Mouse (Mus musculus) hindbrain, embryonic 16.5 days (tissue): Measurements from ENCODE around the gene Spata5. TPM values are rescaled to one million over a fixed set of nuclear protein-coding genes. Genes with fewer than 3 reads are reported as not detected.

ENCODE experiments used
- ATAC-seq: fragments of 200-750 bp; cut with Nextera tagmentation; 2 replicates; pipeline ENCODE4 v1.8.0; 2017; ENCODE audit warnings: moderate TSS enrichment, moderate library complexity
- H3K27ac ChIP-seq: fragments of 300-500 bp; sonication (generic); 2 replicates; pipeline ENCODE4 v1.5.1; 2014; ENCODE audit warnings: low read depth, mild to moderate bottlenecking, control low read depth, low read length, moderate library complexity
- H3K27me3 ChIP-seq: fragments of 300-500 bp; sonication (generic); replicated peaks from 2 replicates; pipeline ENCODE4 v1.6.1; 2014; ENCODE audit warnings: low read length; ENCODE audit not compliant: control insufficient read depth, insufficient read depth
- H3K36me3 ChIP-seq: fragments of 300-500 bp; sonication (generic); 2 replicates; pipeline ENCODE4 v1.6.1; 2014; ENCODE audit warnings: mild to moderate bottlenecking, low read length, moderate library complexity, mixed read lengths; ENCODE audit not compliant: control insufficient read depth, insufficient read depth
- H3K4me1 ChIP-seq: fragments of 300-500 bp; sonication (generic); 2 replicates; pipeline ENCODE4 v1.6.1; 2014; ENCODE audit warnings: low read depth, low read length; ENCODE audit not compliant: control insufficient read depth, insufficient read depth
- H3K4me2 ChIP-seq: fragments of 300-500 bp; sonication (generic); 2 replicates; pipeline ENCODE4 v1.6.1; 2014; ENCODE audit warnings: mild to moderate bottlenecking, low read length, control low read depth, moderate library complexity
- H3K4me3 ChIP-seq: fragments of 300-500 bp; sonication (generic); 2 replicates; pipeline ENCODE4 v1.5.1; 2014; ENCODE audit warnings: mild to moderate bottlenecking, low read length, control low read depth, moderate library complexity
- H3K9ac ChIP-seq: fragments of 300-500 bp; sonication (generic); 2 replicates; pipeline ENCODE4 v1.6.1; 2014; ENCODE audit warnings: low read depth, mild to moderate bottlenecking, control low read depth, low read length, moderate library complexity
- H3K9me3 ChIP-seq: fragments of 300-500 bp; sonication (generic); 2 replicates; pipeline ENCODE4 v1.6.1; 2014; ENCODE audit warnings: mild to moderate bottlenecking, low read length, moderate library complexity; ENCODE audit not compliant: control insufficient read depth
- WGBS: fragments of 180-500 bp; shearing (Covaris S2); extraction: QIAGEN DNeasy Blood & Tissue Kit; methylation state at CpG from one replicate; pipeline ENCODE4 v1.1.7; 2014; 5-methylcytosine and 5-hydroxymethylcytosine counted together
- polyA plus RNA-seq: library from polyadenylated mRNA; unstranded; fragments of >200 nt; fragmentation: Nextera tagmentation; extraction: Ambion mirVana; gene quantifications from 2 replicates; pipeline ENCODE4 v1.2.1, GENCODE M21; 2015

Gene Spata5
- polyA plus RNA-seq, 1 experiment from 2014 or later, result 27.5 TPM

GRCm38 (mm10) chr3:37469353-37469752 lies 49.7 kb downstream of the Spata5 start:
- H3K27ac ChIP-seq, result no peak overlapping the region
- H3K36me3 ChIP-seq, result no peaks in the 10 kb centered on the region
- no peaks in the 10 kb centered on the region for H3K9me3 ChIP-seq
- ATAC-seq, result no peak
- 87% methylated on average over 4 of the region's 4 CpGs for WGBS
- H3K9ac ChIP-seq, result no peak overlapping the region
- no peak overlapping the region for H3K4me3 ChIP-seq
- H3K4me1 ChIP-seq, result no peaks in the 10 kb centered on the region
- H3K4me2 ChIP-seq, result no peak overlapping the region
- no peaks in the 10 kb centered on the region for H3K27me3 ChIP-seq

GRCm38 (mm10) chr3:37470867-37471266 lies 51.2 kb downstream of the Spata5 start:
- H3K27ac ChIP-seq, result no peak overlapping the region
- H3K27me3 ChIP-seq, result no peaks in the 10 kb centered on the region
- no peak overlapping the region for H3K9ac ChIP-seq
- H3K4me2 ChIP-seq, result no peak overlapping the region
- no peaks in the 10 kb centered on the region for H3K36me3 ChIP-seq
- WGBS, result 83% methylated on average over 2 of the region's 2 CpGs
- H3K4me1 ChIP-seq, result no peaks in the 10 kb centered on the region
- ATAC-seq, result no peak
- no peaks in the 10 kb centered on the region for H3K9me3 ChIP-seq
- H3K4me3 ChIP-seq, result no peak overlapping the region

GRCm38 (mm10) chr3:37472461-37472860 lies 52.8 kb downstream of the Spata5 start:
- H3K27ac ChIP-seq, result no peak overlapping the region

GRCm38 (mm10) chr3:37476485-37476884 lies 56.8 kb downstream of the Spata5 start:
- no peak overlapping the region for H3K4me3 ChIP-seq
- H3K9me3 ChIP-seq, result peaks cover 4% of the 10 kb centered on the region; the same call in 1 of the 2 replicates
- no peak overlapping the region for H3K4me2 ChIP-seq
- H3K27ac ChIP-seq, result no peak overlapping the region
- ATAC-seq, result no peak
- H3K4me1 ChIP-seq, result no peaks in the 10 kb centered on the region
- WGBS, result 79% methylated on average over 1 of the region's 1 CpGs
- no peaks in the 10 kb centered on the region for H3K27me3 ChIP-seq
- H3K36me3 ChIP-seq, result peaks cover 4% of the 10 kb centered on the region; the same call in 1 of the 2 replicates
- no peak overlapping the region for H3K9ac ChIP-seq

More at GRCm38 (mm10) chr3:37472461-37472860, 52.8 kb downstream of the Spata5 start:
- H3K36me3 ChIP-seq, result no peaks in the 10 kb centered on the region
- no peak overlapping the region for H3K4me2 ChIP-seq
- no peaks in the 10 kb centered on the region for H3K4me1 ChIP-seq
- no peaks in the 10 kb centered on the region for H3K27me3 ChIP-seq
- no peak for ATAC-seq
- no peaks in the 10 kb centered on the region for H3K9me3 ChIP-seq
- no peak overlapping the region for H3K9ac ChIP-seq
- no peak overlapping the region for H3K4me3 ChIP-seq

GRCm38 (mm10) chr3:37477438-37478188 lies 57.9 kb downstream of the Spata5 start:
- WGBS, result 60% methylated on average over 7 of the region's 7 CpGs
- Histone ChIP-seq H3K4me3 (no peak overlapping the region), H3K36me3 (peaks cover 4% of the 10 kb centered on the region; the same call in 1 of the 2 replicates), H3K27ac (no peak overlapping the region), H3K4me1 (no peaks in the 10 kb centered on the region), H3K4me2 (no peak overlapping the region), H3K27me3 (no peaks in the 10 kb centered on the region), H3K9ac (no peak overlapping the region), H3K9me3 (peaks cover 4% of the 10 kb centered on the region; the same call in 1 of the 2 replicates)
- no peak for ATAC-seq

- no peak for ATAC-seq
- no peak overlapping the region for H3K4me3 ChIP-seq
These were observed 60.1 kb downstream of the Spata5 start for GRCm38 (mm10) chr3:37479771-37480170.

GRCm38 (mm10) chr3:37481295-37481694 lies 61.6 kb downstream of the Spata5 start:
- H3K27me3 ChIP-seq, result no peaks in the 10 kb centered on the region
- ATAC-seq, result no peak
- H3K36me3 ChIP-seq, result peaks cover 4% of the 10 kb centered on the region; the same call in 1 of the 2 replicates
- H3K4me3 ChIP-seq, result no peak overlapping the region
- H3K9me3 ChIP-seq, result peaks cover 4% of the 10 kb centered on the region; the same call in 1 of the 2 replicates
- no peaks in the 10 kb centered on the region for H3K4me1 ChIP-seq
- no peak overlapping the region for H3K27ac ChIP-seq
- WGBS, result 85% methylated on average over 31 of the region's 31 CpGs
- H3K4me2 ChIP-seq, result no peak overlapping the region
- H3K9ac ChIP-seq, result no peak overlapping the region

More at GRCm38 (mm10) chr3:37479771-37480170, 60.1 kb downstream of the Spata5 start:
- no peak overlapping the region for H3K4me2 ChIP-seq
- H3K9ac ChIP-seq, result no peak overlapping the region
- H3K27me3 ChIP-seq, result no peaks in the 10 kb centered on the region
- H3K4me1 ChIP-seq, result no peaks in the 10 kb centered on the region
- H3K36me3 ChIP-seq, result peaks cover 4% of the 10 kb centered on the region; the same call in 1 of the 2 replicates
- no peak overlapping the region for H3K27ac ChIP-seq
- WGBS, result 84% methylated on average over 1 of the region's 1 CpGs
- peaks cover 4% of the 10 kb centered on the region; the same call in 1 of the 2 replicates for H3K9me3 ChIP-seq

GRCm38 (mm10) chr3:37482720-37483119 lies 63.0 kb downstream of the Spata5 start:
- no peaks in the 10 kb centered on the region for H3K27me3 ChIP-seq
- ATAC-seq, result no peak
- no peak overlapping the region for H3K27ac ChIP-seq
- H3K9ac ChIP-seq, result no peak overlapping the region
- H3K9me3 ChIP-seq, result peaks cover 4% of the 10 kb centered on the region; the same call in 1 of the 2 replicates
- no peak overlapping the region for H3K4me3 ChIP-seq
- no peak overlapping the region for H3K4me2 ChIP-seq
- H3K36me3 ChIP-seq, result peaks cover 4% of the 10 kb centered on the region; the same call in 1 of the 2 replicates
- WGBS, result 94% methylated on average over 1 of the region's 1 CpGs
- no peaks in the 10 kb centered on the region for H3K4me1 ChIP-seq

- peaks cover 4% of the 10 kb centered on the region; the same call in 1 of the 2 replicates for H3K36me3 ChIP-seq
- H3K27me3 ChIP-seq, result no peaks in the 10 kb centered on the region
- H3K4me2 ChIP-seq, result no peak overlapping the region
- ATAC-seq, result no peak
- H3K27ac ChIP-seq, result no peak overlapping the region
- no peak overlapping the region for H3K9ac ChIP-seq
- WGBS, result 91% methylated on average over 4 of the region's 4 CpGs
- H3K4me1 ChIP-seq, result no peaks in the 10 kb centered on the region
- peaks cover 4% of the 10 kb centered on the region; the same call in 1 of the 2 replicates for H3K9me3 ChIP-seq
- H3K4me3 ChIP-seq, result no peak overlapping the region
These were observed 64.1 kb downstream of the Spata5 start for GRCm38 (mm10) chr3:37483709-37484265.
